Mouse (Mus musculus): Measurements from ENCODE around the gene Bicdl2.
A peak's percentile ranks its signal among the peaks of the same experiment; 100 is the strongest.

- TF ChIP-seq POLR2A (IDR thresholded peaks at IDR 0.05; ENCODE audit: extremely low read depth, insufficient read depth, low read length) = no peak
- 0 out of 2 replicates have a peak, but pooled peaks have one; percentile 21 for TF ChIP-seq CTCF (IDR thresholded peaks at IDR 0.05; ENCODE audit: extremely low read depth, insufficient read depth, low read length)
These were observed at the start of gene Bicdl2 for GRCm38 (mm10) chr17:23660117-23660875.
